Mouse (Mus musculus) intestine, postnatal 0 days (tissue): ENCODE measurements at regions not wholly inside any gene's neighbourhood (a gene's known extent, or its start where the extent isn't known, plus 50 kb on each side); places are given as distances from the start of the nearest gene placed in this dataset.
"Not testable (repeated sequence)": the region's sequence is repeated elsewhere in the genome, so short reads cannot be mapped to it uniquely, and the experiment has no call there.

Experiments used
- ATAC-seq: fragments of 200-750 bp; cut with Nextera tagmentation; 2 replicates; pipeline ENCODE4 v1.8.0; 2017; ENCODE audit warnings: mild to moderate bottlenecking, moderate TSS enrichment, moderate library complexity
- H3K27ac ChIP-seq: fragments of 300-500 bp; sonication (generic); 2 replicates; pipeline ENCODE4 v1.5.1; 2014; ENCODE audit warnings: mild to moderate bottlenecking, low read depth, low read length, moderate library complexity
- H3K27me3 ChIP-seq: fragments of 300-500 bp; sonication (generic); replicated peaks from 2 replicates; pipeline ENCODE4 v1.6.1; 2014; ENCODE audit warnings: low read length, mixed read lengths; ENCODE audit not compliant: control insufficient read depth, insufficient read depth
- H3K36me3 ChIP-seq: fragments of 300-500 bp; sonication (generic); 2 replicates; pipeline ENCODE4 v1.6.1; 2014; ENCODE audit warnings: mild to moderate bottlenecking, moderate library complexity; ENCODE audit not compliant: control insufficient read depth, insufficient read depth
- H3K4me1 ChIP-seq: fragments of 300-500 bp; sonication (generic); replicated peaks from 2 replicates; pipeline ENCODE4 v1.6.1; 2014; ENCODE audit warnings: antibody characterized with exemption, low read length, mixed read lengths; ENCODE audit not compliant: control insufficient read depth, insufficient read depth
- H3K4me2 ChIP-seq: fragments of 300-500 bp; sonication (generic); replicated peaks from 2 replicates; pipeline ENCODE4 v1.6.1; 2014; ENCODE audit warnings: low read depth, mild to moderate bottlenecking, moderate library complexity
- H3K4me3 ChIP-seq: fragments of 300-500 bp; sonication (generic); 2 replicates; pipeline ENCODE4 v1.5.1; 2014; ENCODE audit warnings: low read depth, low read length
- H3K9ac ChIP-seq: fragments of 300-500 bp; sonication (generic); 2 replicates; pipeline ENCODE4 v1.6.1; 2014; ENCODE audit warnings: mild to moderate bottlenecking, low read depth, low read length
- H3K9me3 ChIP-seq: fragments of 300-500 bp; sonication (generic); 2 replicates; pipeline ENCODE4 v1.6.1; 2016; ENCODE audit warnings: mixed run types; ENCODE audit not compliant: control insufficient read depth
- CTCF ChIP-seq: sonication (generic); IDR thresholded peaks from 2 replicates; pipeline ENCODE4 v1.5.1; 2016; ENCODE audit warnings: low read depth, mild to moderate bottlenecking, control low read depth, antibody characterized with exemption, moderate library complexity
- WGBS: fragments of 180-500 bp; shearing (Covaris S2); extraction: QIAGEN DNeasy Blood & Tissue Kit; methylation state at CpG from one replicate; pipeline ENCODE4 v1.1.7; 2014; 5-methylcytosine and 5-hydroxymethylcytosine counted together

GRCm38 (mm10) chr2:17946047-17946446 lies 50.7 kb downstream of the H2al2a start:
- Histone ChIP-seq H3K4me1 (no peaks in the 10 kb centered on the region), H3K9ac (no peak overlapping the region), H3K4me3 (no peak overlapping the region), H3K27me3 (no peaks in the 10 kb centered on the region), H3K36me3 (no peaks in the 10 kb centered on the region), H3K27ac (no peak overlapping the region), H3K4me2 (0 out of 2 replicates have a peak overlapping the region, but pooled peaks have one; percentile 9), H3K9me3 (no peaks in the 10 kb centered on the region)
- no peak for TF ChIP-seq CTCF
- ATAC-seq: no peak; the same call in 1 of the 2 replicates
- 55% methylated on average over 12 of the region's 12 CpGs for WGBS

GRCm38 (mm10) chr2:17945369-17945915 lies 51.3 kb downstream of the H2al2a start:
- H3K9me3 ChIP-seq: no peaks in the 10 kb centered on the region
- no peak for ATAC-seq
- WGBS: 77% methylated on average over 7 of the region's 7 CpGs
- no peak overlapping the region for H3K27ac ChIP-seq
- no peak overlapping the region for H3K4me2 ChIP-seq
- H3K36me3 ChIP-seq: no peaks in the 10 kb centered on the region
- no peak overlapping the region for H3K4me3 ChIP-seq
- H3K4me1 ChIP-seq: no peaks in the 10 kb centered on the region
- no peak for TF ChIP-seq CTCF
- no peaks in the 10 kb centered on the region for H3K27me3 ChIP-seq
- no peak overlapping the region for H3K9ac ChIP-seq

- H3K27ac ChIP-seq: no peak overlapping the region
- H3K4me2 ChIP-seq: no peak overlapping the region
- TF ChIP-seq CTCF: no peak
- no peaks in the 10 kb centered on the region for H3K36me3 ChIP-seq
- H3K9me3 ChIP-seq: no peaks in the 10 kb centered on the region
- no peaks in the 10 kb centered on the region for H3K4me1 ChIP-seq
- H3K4me3 ChIP-seq: no peak overlapping the region
- H3K27me3 ChIP-seq: no peaks in the 10 kb centered on the region
- WGBS: 72% methylated on average over 11 of the region's 11 CpGs
- ATAC-seq: no peak
- no peak overlapping the region for H3K9ac ChIP-seq
Measured at GRCm38 (mm10) chr2:17943506-17943905, 53.3 kb downstream of the H2al2a start.

- WGBS: 75% methylated on average over 8 of the region's 8 CpGs
- Histone ChIP-seq H3K9me3 (no peaks in the 10 kb centered on the region), H3K9ac (no peak overlapping the region), H3K27me3 (no peaks in the 10 kb centered on the region), H3K36me3 (no peaks in the 10 kb centered on the region), H3K4me3 (no peak overlapping the region), H3K4me2 (no peak overlapping the region), H3K27ac (no peak overlapping the region), H3K4me1 (no peaks in the 10 kb centered on the region)
- ATAC-seq: no peak
- TF ChIP-seq CTCF: peak; percentile 69
Measured at GRCm38 (mm10) chr2:17942528-17943387, 54.0 kb downstream of the H2al2a start.

- ATAC-seq: no peak
- Histone ChIP-seq H3K4me1 (no peaks in the 10 kb centered on the region), H3K27me3 (no peaks in the 10 kb centered on the region), H3K36me3 (no peaks in the 10 kb centered on the region), H3K4me2 (no peak overlapping the region), H3K9ac (no peak overlapping the region), H3K27ac (no peak overlapping the region), H3K4me3 (no peak overlapping the region), H3K9me3 (no peaks in the 10 kb centered on the region)
- 88% methylated on average over 6 of the region's 6 CpGs for WGBS
- no peak for TF ChIP-seq CTCF
Measured at GRCm38 (mm10) chr2:17941921-17942320, 54.8 kb downstream of the H2al2a start.

GRCm38 (mm10) chr2:17939857-17940848 lies 56.6 kb downstream of the H2al2a start:
- not testable (repeated sequence) for H3K4me3 ChIP-seq, H3K36me3 ChIP-seq, H3K27me3 ChIP-seq, H3K9me3 ChIP-seq, H3K4me1 ChIP-seq, H3K27ac ChIP-seq, H3K9ac ChIP-seq, ATAC-seq, H3K4me2 ChIP-seq
- 66% methylated on average over 14 of the region's 16 CpGs for WGBS
